Mouse (Mus musculus): ENCODE measurements around the gene Spon1. TPM values are rescaled to one million over a fixed set of nuclear protein-coding genes. Genes with fewer than 3 reads are reported as not detected.

Spon1 gene
- polyA plus RNA-seq, 1 experiment from 2014 or later, result 10.5 TPM

GRCm38 (mm10) chr7:113847041-113847819 is 81.4 kb downstream of the Spon1 start:
- 63% methylated on average over 7 of the region's 7 CpGs for WGBS
- ATAC-seq (ENCODE audit: borderline replicate concordance, extremely low read depth, low FRiP score, low TSS enrichment), result no peak
- no peaks in the 10 kb centered on the region for H3K36me3 ChIP-seq

GRCm38 (mm10) chr7:113850389-113850788 is 84.6 kb downstream of the Spon1 start:
- no peak overlapping the region for H3K27ac ChIP-seq

More at GRCm38 (mm10) chr7:113847041-113847819, 81.4 kb downstream of the Spon1 start:
- no peak overlapping the region for H3K4me3 ChIP-seq
- H3K4me1 ChIP-seq, result no peaks in the 10 kb centered on the region
- no peak overlapping the region for H3K4me2 ChIP-seq
- no peaks in the 10 kb centered on the region for H3K9me3 ChIP-seq
- no peak overlapping the region for H3K9ac ChIP-seq
- no peak overlapping the region for H3K27ac ChIP-seq
- H3K27me3 ChIP-seq, result no peaks in the 10 kb centered on the region

GRCm38 (mm10) chr7:113855396-113855795 is 89.6 kb downstream of the Spon1 start:
- Histone ChIP-seq H3K27me3 (no peaks in the 10 kb centered on the region), H3K4me1 (no peaks in the 10 kb centered on the region), H3K36me3 (no peaks in the 10 kb centered on the region), H3K9ac (no peak overlapping the region), H3K27ac (no peak overlapping the region), H3K9me3 (no peaks in the 10 kb centered on the region), H3K4me2 (no peak overlapping the region), H3K4me3 (no peak overlapping the region)
- 71% methylated on average over 4 of the region's 4 CpGs for WGBS
- ATAC-seq (ENCODE audit: borderline replicate concordance, extremely low read depth, low FRiP score, low TSS enrichment), result no peak

More at GRCm38 (mm10) chr7:113850389-113850788, 84.6 kb downstream of the Spon1 start:
- no peaks in the 10 kb centered on the region for H3K9me3 ChIP-seq
- no peak for ATAC-seq (ENCODE audit: borderline replicate concordance, extremely low read depth, low FRiP score, low TSS enrichment)
- 51% methylated on average over 4 of the region's 4 CpGs for WGBS
- no peaks in the 10 kb centered on the region for H3K4me1 ChIP-seq
- no peaks in the 10 kb centered on the region for H3K36me3 ChIP-seq
- H3K4me3 ChIP-seq, result no peak overlapping the region
- H3K4me2 ChIP-seq, result no peak overlapping the region
- H3K27me3 ChIP-seq, result no peaks in the 10 kb centered on the region
- H3K9ac ChIP-seq, result no peak overlapping the region

- H3K4me2 ChIP-seq, result no peak overlapping the region
- H3K9ac ChIP-seq, result no peak overlapping the region
- no peaks in the 10 kb centered on the region for H3K36me3 ChIP-seq
- 36% methylated on average over 3 of the region's 3 CpGs for WGBS
- H3K4me1 ChIP-seq, result no peaks in the 10 kb centered on the region
- H3K4me3 ChIP-seq, result no peak overlapping the region
- no peaks in the 10 kb centered on the region for H3K9me3 ChIP-seq
- ATAC-seq (ENCODE audit: borderline replicate concordance, extremely low read depth, low FRiP score, low TSS enrichment), result no peak
- H3K27me3 ChIP-seq, result no peaks in the 10 kb centered on the region
- no peak overlapping the region for H3K27ac ChIP-seq
These were observed 90.3 kb downstream of the Spon1 start for GRCm38 (mm10) chr7:113856067-113856466.

GRCm38 (mm10) chr7:113859480-113859881 is 93.7 kb downstream of the Spon1 start:
- H3K4me2 ChIP-seq, result no peak overlapping the region
- H3K9me3 ChIP-seq, result no peaks in the 10 kb centered on the region
- H3K36me3 ChIP-seq, result no peaks in the 10 kb centered on the region
- 63% methylated on average over 5 of the region's 5 CpGs for WGBS
- no peak for ATAC-seq (ENCODE audit: borderline replicate concordance, extremely low read depth, low FRiP score, low TSS enrichment)
- no peak overlapping the region for H3K9ac ChIP-seq
- H3K27ac ChIP-seq, result no peak overlapping the region
- no peaks in the 10 kb centered on the region for H3K27me3 ChIP-seq
- no peaks in the 10 kb centered on the region for H3K4me1 ChIP-seq
- H3K4me3 ChIP-seq, result no peak overlapping the region

GRCm38 (mm10) chr7:113861964-113862363 is 96.2 kb downstream of the Spon1 start:
- WGBS, result 86% methylated on average over 4 of the region's 4 CpGs
- no peak for ATAC-seq (ENCODE audit: borderline replicate concordance, extremely low read depth, low FRiP score, low TSS enrichment)
- Histone ChIP-seq H3K9ac (no peak overlapping the region), H3K4me2 (no peak overlapping the region), H3K27ac (no peak overlapping the region), H3K4me3 (no peak overlapping the region), H3K4me1 (no peaks in the 10 kb centered on the region), H3K27me3 (no peaks in the 10 kb centered on the region), H3K9me3 (no peaks in the 10 kb centered on the region), H3K36me3 (no peaks in the 10 kb centered on the region)

GRCm38 (mm10) chr7:113872846-113873245 is 107.0 kb downstream of the Spon1 start:
- ATAC-seq (ENCODE audit: borderline replicate concordance, extremely low read depth, low FRiP score, low TSS enrichment), result no peak
- no peak overlapping the region for H3K9ac ChIP-seq
- H3K9me3 ChIP-seq, result no peaks in the 10 kb centered on the region
- H3K4me3 ChIP-seq, result no peak overlapping the region
- H3K4me2 ChIP-seq, result no peak overlapping the region
- 83% methylated on average over 1 of the region's 1 CpGs for WGBS
- H3K4me1 ChIP-seq, result no peaks in the 10 kb centered on the region
- no peak overlapping the region for H3K27ac ChIP-seq
- H3K36me3 ChIP-seq, result no peaks in the 10 kb centered on the region
- H3K27me3 ChIP-seq, result no peaks in the 10 kb centered on the region

- H3K36me3 ChIP-seq, result no peaks in the 10 kb centered on the region
- no peak overlapping the region for H3K4me3 ChIP-seq
- H3K9ac ChIP-seq, result no peak overlapping the region
- H3K9me3 ChIP-seq, result no peaks in the 10 kb centered on the region
- H3K27ac ChIP-seq, result no peak overlapping the region
- H3K27me3 ChIP-seq, result no peaks in the 10 kb centered on the region
- no peak overlapping the region for H3K4me2 ChIP-seq
- H3K4me1 ChIP-seq, result no peaks in the 10 kb centered on the region
- WGBS, result 63% methylated on average over 4 of the region's 4 CpGs
- ATAC-seq (ENCODE audit: borderline replicate concordance, extremely low read depth, low FRiP score, low TSS enrichment), result no peak
These were observed 111.7 kb downstream of the Spon1 start for GRCm38 (mm10) chr7:113877451-113877850.

GRCm38 (mm10) chr7:113877926-113878325 is 112.1 kb downstream of the Spon1 start:
- Histone ChIP-seq H3K27ac (no peak overlapping the region), H3K9me3 (no peaks in the 10 kb centered on the region), H3K36me3 (no peaks in the 10 kb centered on the region), H3K27me3 (no peaks in the 10 kb centered on the region), H3K4me3 (no peak overlapping the region), H3K9ac (no peak overlapping the region), H3K4me2 (no peak overlapping the region), H3K4me1 (no peaks in the 10 kb centered on the region)
- WGBS, result 75% methylated on average over 5 of the region's 5 CpGs
- no peak for ATAC-seq (ENCODE audit: borderline replicate concordance, extremely low read depth, low FRiP score, low TSS enrichment)

- no peak for ATAC-seq (ENCODE audit: borderline replicate concordance, extremely low read depth, low FRiP score, low TSS enrichment)
- no peaks in the 10 kb centered on the region for H3K4me1 ChIP-seq
- H3K4me3 ChIP-seq, result no peak overlapping the region
- H3K4me2 ChIP-seq, result no peak overlapping the region
- no peaks in the 10 kb centered on the region for H3K27me3 ChIP-seq
- no peaks in the 10 kb centered on the region for H3K9me3 ChIP-seq
- 68% methylated on average over 7 of the region's 7 CpGs for WGBS
- no peak overlapping the region for H3K9ac ChIP-seq
- H3K36me3 ChIP-seq, result no peaks in the 10 kb centered on the region
- H3K27ac ChIP-seq, result no peak overlapping the region
These were observed 113.3 kb downstream of the Spon1 start for GRCm38 (mm10) chr7:113879085-113879501.

GRCm38 (mm10) chr7:113880021-113880420 is 114.2 kb downstream of the Spon1 start:
- no peak for ATAC-seq (ENCODE audit: borderline replicate concordance, extremely low read depth, low FRiP score, low TSS enrichment)
- H3K4me3 ChIP-seq, result no peak overlapping the region
- no peaks in the 10 kb centered on the region for H3K9me3 ChIP-seq
- no peak overlapping the region for H3K9ac ChIP-seq
- H3K4me2 ChIP-seq, result no peak overlapping the region
- 72% methylated on average over 3 of the region's 3 CpGs for whole genome bisulfite sequencing
- H3K4me1 ChIP-seq, result no peaks in the 10 kb centered on the region
- no peak overlapping the region for H3K27ac ChIP-seq
- H3K27me3 ChIP-seq, result no peaks in the 10 kb centered on the region
- H3K36me3 ChIP-seq, result no peaks in the 10 kb centered on the region

- Histone ChIP-seq H3K36me3 (no peaks in the 10 kb centered on the region), H3K4me3 (no peak overlapping the region), H3K4me1 (no peaks in the 10 kb centered on the region), H3K9me3 (no peaks in the 10 kb centered on the region), H3K27me3 (no peaks in the 10 kb centered on the region), H3K4me2 (no peak overlapping the region), H3K9ac (no peak overlapping the region), H3K27ac (no peak overlapping the region)
- 91% methylated on average over 2 of the region's 2 CpGs for WGBS
- ATAC-seq (ENCODE audit: borderline replicate concordance, extremely low read depth, low FRiP score, low TSS enrichment), result no peak
These were observed 125.0 kb downstream of the Spon1 start for GRCm38 (mm10) chr7:113890782-113891181.
